Mouse (Mus musculus) common myeloid progenitor, adult 5-6 weeks (primary cell): ENCODE results near the gene Uncx. TPM values are rescaled to one million over a fixed set of nuclear protein-coding genes. Genes with fewer than 3 reads are reported as not detected.

Experiments
- ATAC-seq: replicated peaks from 2 replicates; pipeline ENCODE4 v1.8.0; 2016; ENCODE audit warnings: low read depth, mild to moderate bottlenecking, moderate TSS enrichment, inconsistent platforms; ENCODE audit not compliant: poor library complexity, severe bottlenecking
- total RNA-seq: library from RNA; stranded (forward); fragments of 200-1000, 187-1606 nt; gene quantifications from 2 replicates; pipeline ENCODE4 v1.2.3, GENCODE M21; 2017

The Uncx gene
- total RNA-seq = not detected in 2 replicates

DNA sequence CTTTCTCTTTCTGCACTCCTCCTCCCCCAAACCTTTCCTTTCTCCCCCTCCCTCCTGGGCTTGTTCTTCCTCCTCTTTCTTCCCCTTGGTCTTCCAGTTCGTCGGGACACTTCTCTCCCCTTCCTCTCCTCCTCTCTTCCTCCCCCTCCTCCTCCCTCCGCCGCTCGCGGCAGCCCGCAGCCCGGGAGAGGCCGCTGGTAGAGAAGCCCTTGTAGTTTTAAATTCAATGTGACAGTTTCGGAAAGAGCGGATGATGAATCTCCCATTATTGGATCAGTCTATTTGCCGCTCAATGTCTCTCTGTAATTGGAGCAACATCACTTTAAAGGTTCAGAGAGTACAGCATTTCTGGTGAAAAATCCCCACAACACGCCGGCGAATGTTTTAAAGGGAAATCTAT lies at the start of gene Uncx:
TSS of gene Uncx (plus strand) at position 281 of the 400 bp plus-strand sequence.
- ATAC-seq = no peak

DNA sequence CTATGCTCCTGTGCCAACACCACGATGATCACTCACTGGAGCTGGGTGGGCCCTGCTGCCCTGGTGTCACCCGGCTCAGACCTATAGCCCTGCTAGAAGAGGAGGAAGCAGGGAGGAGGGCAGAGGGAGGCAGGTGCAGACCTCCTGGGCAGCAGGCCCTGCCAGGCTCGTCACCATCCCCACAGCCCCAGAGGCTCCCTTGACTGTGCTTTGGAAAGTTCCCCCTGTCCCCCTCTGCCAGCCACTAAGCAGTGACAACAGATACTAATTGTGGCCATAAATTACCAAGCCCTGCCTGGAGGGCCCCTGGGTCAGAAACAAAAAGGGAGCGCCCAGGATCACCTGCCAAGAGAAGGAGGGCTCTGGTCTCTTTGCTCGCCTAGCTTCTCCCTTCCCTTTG lies 49.6 kb upstream of the Uncx start:
- no peak for ATAC-seq

DNA sequence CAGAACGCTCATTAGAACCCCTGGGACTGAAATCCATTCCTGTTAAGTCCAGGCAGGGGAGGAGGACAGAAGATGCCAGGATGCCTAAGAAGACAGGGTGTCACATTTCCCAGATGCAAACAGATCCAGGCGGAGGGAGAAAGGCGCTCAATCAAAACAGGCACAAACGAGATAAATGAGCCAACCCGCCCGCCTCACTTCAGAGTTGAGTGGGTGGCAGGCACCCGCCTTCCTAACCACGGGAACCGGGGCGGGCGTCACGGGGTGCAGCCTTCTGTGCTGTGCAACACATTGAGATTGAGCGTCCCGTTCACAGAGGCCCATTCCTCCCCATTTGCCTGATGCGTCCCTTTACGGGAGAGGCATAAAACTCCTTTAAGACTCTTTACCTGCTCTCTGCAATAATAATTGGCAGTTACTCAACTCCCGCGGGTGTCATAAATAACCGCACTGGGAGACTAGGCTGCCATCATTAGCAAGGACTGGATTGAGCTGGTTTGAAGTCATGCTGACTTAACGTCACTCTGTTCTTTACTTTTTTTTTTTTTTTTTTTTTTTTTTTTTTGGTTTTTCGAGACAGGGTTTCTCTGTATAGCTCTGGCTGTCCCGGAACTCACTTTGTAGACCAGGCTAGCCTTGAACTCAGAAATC lies 48.1 kb upstream of the Uncx start:
- no peak for ATAC-seq

DNA sequence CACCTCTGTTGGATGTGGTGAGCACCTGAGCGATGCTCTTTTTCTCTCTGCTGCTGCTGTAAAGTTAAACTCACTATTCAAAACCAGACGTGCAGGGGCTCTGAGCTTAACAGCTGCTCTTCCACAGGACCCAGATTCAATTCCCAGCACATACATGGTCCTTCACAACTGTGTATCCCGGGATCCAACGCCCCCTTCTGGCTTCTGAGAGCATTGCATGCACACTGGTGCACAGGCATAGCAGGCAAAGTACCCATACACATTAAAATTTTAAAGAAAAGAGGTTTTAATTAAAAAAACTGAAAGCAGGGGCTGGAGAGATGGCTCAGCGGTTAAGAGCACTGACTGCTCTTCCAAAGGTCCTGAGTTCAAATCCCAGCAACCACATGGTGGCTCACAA lies 46.4 kb upstream of the Uncx start:
- ATAC-seq = no peak

DNA sequence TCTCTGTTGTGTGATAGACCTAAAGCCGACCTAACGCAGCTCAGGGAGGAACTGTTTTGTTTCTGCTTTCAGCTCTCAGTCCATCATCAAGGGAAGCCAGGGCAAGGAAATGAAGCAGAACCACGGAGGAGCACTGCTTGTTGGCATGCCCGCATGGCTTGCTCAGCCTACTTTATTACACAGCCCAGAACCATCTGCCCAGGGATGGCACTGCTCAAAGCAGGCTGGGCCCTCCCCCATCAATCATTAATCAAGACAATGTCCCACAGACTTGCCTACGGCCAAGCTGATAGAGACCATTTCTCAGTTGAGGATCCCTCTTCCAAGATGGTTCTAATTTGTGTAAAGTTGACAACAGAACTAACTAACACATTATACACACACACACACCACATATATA lies 44.5 kb upstream of the Uncx start:
- ATAC-seq = no peak

DNA sequence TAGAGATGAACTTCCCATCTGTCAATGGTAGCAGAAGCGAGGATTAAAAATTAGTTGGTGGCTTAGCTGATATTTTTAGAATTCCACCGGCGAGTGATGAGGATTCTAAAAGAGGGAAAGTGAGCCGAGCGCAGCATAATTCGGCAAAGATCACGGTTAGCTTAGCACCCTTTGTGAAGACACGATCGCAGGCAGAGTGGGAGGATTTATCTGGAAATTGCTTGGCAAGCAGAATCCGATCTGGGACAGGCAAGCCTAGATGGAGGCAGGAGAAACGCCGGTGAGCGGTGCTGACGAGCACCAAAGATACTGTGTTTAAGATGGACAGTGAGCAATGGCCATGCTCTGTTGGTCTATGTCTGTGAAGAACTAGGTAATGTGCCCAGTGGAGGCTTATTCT lies 41.0 kb upstream of the Uncx start:
- ATAC-seq = no peak

DNA sequence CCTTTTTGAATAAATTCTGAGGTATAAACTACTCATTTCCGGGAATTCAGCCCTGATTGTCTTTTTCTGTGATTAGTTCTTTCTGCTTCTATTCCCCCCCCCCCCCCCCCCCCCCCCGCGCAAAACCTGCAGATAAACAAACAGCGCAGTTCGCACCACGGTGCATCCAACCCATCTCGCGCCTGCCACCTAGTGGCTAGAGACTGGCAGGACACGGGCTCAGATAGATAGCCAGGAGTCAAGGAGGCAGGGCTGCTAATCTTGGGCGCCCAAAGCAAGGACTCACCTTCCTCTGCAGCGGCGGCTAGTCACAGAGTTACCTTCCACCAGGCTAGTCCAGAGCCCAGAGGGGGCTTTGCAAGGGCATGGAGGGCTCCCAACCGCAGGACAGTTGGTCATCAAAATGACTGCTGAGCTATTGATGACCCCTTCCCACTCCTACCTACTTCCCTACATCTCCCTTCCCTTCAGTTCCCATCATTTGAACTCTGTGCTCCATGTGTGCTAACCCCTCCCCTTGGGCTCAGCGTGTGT lies 38.2 kb upstream of the Uncx start:
- ATAC-seq = peak; percentile 99

DNA sequence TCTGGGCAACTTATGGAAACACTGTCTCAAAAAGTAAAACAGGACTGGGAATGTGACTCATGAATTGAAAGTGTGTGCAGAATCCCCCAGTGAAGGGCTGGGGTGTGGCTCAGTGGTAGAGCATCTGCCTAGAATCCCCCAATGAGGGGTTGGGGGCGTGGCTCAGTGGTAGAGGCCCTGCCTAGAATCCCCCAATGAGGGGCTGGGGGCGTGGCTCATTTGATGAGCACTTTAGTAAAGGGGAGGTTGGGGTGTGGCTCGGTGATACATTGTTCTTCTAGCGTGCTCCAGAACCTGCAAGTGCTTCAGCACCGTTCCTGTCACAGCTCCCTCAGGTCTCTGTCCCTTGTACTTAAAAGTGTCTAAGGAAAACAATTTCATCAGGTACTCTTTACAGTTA lies 37.1 kb upstream of the Uncx start:
- no peak for ATAC-seq

DNA sequence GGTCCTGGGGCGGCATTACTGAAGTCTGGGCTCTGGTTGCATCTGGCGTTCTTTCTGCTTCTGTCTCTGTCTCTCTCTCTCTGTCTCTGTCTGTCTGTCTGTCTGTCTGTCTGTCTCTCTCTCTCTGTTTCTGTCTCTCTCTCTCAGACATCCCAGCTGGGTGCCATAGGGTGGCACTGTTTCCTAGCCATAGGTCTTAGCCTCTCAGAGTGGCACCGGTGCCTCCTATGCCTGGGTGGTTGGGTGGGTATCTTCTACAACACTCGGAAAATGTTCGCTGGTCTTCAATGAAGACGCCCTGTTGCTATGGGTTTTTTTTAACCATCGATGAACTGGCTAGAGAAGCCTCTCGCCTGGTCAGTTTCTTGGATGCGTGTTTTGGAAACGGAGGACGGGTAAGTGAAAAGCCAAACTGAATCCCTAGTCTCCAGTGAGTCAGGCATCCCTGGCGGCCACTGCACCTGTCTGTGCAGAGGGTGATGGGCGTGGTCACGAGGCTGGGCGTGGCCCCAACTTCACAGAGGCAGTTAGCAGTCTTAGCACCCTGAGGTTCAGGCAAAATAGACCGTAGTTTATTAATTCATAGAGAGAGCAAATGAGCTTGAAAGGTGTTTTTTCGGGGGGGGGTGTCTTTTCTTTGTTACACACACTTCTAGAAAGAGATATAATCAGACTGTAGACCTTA lies 32.5 kb upstream of the Uncx start:
- ATAC-seq = peak; percentile 62; the same call in 1 of the 2 replicates

DNA sequence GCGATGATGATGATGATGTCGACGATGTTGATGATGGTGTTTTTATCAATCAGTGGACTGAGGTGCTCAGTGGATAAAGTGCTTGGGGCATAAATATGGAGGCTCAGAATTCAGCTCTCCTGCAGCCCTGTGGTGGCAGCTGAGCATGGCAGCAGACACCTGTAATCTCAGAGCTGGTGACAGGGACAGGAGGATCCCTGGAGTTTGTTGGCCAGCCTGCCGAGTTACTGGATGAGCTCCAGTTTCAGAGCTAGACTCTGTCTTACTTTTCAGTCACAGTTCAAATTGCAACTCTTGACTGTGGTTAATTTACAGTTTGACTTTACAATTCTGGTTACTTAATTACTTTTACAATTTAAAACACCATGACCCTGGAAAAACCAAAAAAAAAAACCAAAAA lies 31.1 kb upstream of the Uncx start:
- no peak for ATAC-seq

DNA sequence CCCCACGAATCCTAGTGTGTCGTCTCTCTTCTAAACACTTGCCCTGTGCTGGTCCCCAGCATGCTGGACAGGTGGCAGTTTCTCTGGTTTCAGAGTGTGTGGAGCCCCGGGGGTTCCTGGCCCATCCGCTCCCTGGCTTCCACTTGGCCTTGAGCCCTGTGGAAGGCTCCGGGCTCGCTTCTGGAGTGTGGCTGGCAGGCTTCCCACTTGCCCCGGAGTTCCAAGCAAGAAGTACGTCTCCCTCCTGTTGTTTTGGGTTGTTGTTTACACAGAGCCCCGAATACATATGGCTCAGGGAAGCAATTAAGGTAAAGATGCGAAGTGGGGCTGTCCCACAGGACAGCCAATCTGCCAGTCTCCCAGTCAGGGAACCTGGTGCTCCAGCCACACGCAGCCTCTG lies 27.0 kb upstream of the Uncx start:
- no peak for ATAC-seq

DNA sequence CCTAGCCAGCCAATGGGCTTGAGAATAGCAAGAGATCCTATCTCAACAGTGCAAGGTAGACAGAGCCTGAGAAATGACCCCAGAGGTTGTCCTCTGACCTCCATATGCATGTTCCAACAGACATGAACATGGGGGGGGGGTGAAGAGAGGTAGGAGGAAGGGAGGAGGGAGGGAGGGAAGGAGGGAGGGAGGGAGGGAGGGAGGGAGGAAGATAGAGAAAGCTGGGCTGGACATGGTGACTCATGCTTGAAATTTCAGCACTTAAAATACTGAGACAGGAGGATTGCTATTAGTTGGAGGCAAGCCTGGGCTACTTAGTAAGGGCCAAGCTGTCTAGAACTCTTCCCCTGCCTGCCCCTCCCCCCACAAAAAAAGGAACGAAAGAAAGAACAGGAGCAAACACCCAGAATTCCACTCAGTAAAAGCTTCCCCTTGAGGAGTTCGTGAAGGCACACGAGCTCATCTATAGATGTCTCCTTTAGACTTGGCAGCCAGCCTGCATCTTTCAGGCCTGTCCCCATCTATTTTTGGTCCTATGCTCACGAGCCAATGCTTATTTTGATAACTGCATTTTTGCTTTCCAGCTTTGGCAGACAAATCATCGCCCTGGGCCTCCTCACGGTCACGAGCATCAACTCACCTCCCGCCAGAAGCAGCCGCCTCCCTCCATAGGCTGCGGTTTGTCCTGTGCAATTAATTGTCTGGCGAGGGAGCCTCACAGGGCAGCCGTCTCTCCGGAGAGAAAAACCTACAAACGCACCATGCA lies 23.0 kb upstream of the Uncx start:
- no peak for ATAC-seq

DNA sequence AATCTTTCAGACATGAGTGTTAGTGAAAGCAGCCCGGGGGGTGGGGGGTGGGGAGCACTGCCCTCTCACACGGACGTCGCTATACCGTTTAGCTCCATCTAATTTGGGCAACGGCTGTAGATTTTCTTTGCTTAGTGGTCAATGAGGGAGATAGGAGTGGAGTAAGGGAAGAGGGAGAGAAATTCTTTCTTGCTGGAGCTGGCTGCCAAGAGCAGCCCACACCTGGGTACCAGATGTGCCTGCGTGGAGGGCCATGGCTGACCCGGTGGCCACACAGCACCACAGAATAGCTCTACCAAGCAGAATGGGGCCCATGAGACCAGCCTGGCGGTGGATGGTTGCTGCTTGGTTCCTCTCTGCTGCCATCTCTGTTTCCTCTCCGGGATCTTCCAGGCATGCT lies 21.3 kb upstream of the Uncx start:
- no peak for ATAC-seq

DNA sequence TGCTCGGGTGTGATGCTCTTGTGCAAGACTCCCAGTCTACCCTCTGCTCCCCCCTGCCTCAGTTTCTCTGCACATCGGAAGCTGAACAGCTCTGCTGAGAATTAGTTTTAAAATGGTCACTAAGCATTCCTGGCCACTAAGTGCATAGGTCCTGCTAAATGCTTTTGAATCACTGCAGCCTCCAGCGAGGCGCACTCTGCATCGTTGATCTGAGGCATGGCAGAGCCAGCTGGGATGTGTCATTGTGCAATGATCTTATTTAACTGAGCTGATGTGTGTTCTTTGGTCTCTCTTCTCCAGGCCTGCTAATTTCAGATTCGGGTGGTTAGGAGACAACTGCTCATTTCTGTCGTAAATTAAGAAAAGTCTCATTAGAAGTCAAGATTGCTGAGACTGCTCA lies 14.4 kb upstream of the Uncx start:
- ATAC-seq = no peak

DNA sequence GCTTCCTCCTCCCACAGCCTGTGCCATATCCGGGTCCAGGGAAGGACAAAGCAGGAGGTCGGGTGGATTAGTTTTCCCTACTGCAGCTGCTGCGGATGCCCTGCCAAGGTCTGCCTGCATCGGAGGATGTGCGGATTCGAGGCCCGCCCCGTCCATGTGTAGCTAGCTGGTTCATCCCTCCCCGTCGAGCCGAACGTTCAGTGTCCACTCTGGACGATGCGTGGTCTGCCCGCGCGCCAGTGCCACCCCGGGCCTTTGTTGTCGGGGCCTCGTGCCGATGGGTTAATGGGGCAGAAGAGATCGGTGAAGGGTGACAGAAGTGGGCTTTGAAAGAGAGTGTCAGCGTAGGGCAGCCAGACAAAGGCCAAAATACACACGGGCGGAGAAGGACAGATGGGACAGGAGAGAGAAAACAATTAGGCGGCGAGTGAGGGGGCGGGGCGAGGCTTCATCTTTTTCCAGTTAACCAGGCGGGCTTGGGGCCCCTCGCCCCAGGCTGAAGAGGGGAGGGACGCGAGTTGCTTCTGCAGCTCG lies 7.8 kb upstream of the Uncx start:
- 0 out of 2 replicates have a peak, but pooled peaks have one; percentile 12 for ATAC-seq

DNA sequence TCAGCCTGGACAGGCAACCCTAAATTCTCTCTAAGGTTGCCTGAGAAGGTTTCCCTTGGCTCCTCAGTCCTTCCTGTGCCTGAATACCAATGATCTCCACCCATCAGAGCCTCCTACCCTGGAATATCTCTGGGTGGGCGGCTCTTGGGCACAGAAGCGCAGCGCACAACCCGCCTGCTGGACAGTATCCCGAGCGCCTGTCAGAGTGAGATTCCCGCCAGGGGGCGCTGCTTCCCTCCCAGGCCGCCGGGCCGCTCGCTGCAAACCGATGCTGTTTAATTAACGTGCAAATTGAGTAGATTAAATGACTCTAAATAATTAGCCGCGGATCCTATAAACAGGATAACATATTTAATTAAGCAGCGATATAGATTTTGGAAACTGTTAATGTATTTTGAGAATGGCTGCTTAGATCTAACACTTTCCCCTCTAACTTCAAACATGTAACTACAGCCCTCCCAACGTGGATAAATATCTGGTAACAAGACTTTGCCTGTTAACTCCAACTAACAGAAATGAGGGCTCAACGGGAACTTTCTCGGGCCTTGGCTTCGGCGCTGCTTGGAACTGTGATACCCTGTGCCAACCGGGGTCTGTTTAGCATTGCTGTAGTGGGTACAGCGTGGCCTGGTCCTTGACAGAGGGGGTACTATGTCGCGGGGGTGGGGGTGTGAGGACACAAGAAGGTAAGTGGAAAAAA lies 6.9 kb upstream of the Uncx start:
- peak; percentile 77 for ATAC-seq

DNA sequence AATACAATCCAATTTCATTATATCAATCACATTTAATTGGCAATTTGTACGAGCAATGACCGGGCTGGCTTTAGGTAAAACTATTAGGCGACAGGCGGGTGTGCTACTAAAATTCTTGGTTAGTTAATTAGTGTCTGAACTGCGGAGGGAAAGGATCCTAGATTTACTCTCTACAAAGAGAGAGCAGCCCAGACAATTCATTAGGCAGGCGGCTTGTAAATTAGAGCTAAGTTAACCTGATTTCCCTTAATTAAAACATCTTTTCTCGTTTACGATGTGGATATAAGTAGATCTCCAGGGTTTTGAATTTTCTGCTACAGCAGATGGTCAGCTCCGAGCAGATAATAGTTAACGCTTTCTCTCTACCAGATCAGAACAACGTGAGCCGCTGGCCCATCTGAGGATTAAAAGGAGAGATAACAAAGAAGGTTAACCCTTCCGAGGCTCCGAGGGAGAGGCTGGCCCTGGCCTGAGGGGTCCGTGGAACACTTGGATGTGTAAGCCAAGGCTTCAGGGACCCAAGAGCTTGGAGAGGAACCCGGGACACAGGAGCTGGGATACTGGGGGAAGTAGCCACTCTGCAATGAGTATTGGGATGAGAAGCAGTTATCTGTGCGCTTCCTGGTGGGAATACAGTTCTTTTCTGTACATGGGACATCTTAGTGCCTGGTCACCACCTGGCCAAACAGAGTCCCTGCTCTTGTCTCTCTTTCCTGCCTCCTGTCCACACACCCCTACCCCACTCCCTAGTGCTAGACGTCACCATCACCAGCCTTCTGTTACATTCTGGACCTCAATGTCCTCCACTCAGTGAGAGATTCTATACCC lies 6.2 kb upstream of the Uncx start:
- no peak for ATAC-seq

DNA sequence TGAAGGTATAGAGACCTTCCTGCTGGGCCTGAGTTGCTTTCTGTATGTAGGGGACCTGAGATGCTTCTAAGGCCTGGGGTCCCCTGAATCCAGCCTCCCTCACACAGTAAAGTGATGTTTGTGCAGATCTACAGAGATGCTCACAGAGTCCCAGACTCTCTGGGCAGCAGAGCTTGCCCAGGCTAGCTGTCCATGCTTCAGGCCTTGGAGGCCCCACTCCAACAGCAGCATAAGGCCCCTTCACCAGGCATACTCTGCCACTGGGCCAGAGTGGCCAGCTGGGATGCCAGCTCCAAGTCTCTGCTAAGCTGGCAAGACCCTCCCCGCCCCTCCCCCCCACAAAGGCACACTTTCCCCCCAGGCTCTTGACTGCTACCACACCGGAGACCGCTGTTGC lies 5.6 kb upstream of the Uncx start:
- ATAC-seq = no peak
